Mouse (Mus musculus) ZHBTc4 (cell line): ENCODE measurements around the gene Hsf4.

Experiments used
- DNase-seq: peaks from one replicate; pipeline ENCODE4 v3.0.0-alpha.2; 2011; ENCODE audit warnings: low read depth, low spot score

The Hsf4 gene

GRCm38 (mm10) chr8:105269461-105269947, at the start of gene Hsf4:
Hsf4 (plus strand) TSS chr8:105269801.
- peak; percentile 60 for DNase-seq

GRCm38 (mm10) chr8:105223850-105224249, 45.8 kb upstream of the Hsf4 start:
- DNase-seq: no peak

DNA sequence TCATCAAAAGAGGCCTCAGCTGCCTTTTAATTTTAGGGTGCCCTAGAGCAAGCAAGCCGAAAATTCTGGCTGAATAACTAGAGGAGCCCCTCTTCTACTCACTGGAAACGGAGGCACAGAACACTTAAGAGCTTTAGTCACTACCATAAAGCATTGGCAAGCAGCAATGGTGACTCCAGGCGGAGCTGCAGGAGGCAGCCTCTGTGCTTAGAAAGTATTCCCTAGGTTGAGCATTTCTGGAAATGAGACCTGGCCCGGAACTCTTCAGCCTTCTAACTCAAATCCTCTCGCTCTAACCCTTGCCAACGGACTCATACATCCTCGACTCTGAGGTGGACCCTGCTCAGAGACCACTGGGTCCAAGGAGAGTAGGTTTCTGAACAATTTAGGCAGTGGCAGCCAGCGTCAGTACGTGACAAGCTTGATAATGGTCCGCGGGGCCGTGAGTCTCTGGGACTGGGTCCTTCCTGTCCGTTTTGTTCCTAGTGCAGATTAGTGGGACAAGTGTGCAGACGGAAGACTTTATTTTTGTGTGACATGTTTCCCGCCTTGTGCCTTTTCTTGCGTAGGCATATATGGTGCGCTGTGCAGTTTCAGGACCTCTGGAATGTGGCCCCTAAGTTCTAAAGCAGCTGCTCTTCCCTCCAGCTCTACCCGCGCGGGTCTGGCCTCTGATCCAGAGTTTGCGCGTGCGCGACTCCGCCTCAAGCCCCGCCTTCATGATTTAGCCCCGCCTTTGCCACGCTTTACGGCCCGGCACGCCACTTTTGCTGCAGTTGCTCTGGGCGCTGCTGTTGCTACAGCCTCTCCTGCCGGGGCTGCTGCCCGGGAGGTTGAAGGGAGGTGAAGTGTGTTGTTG, 45.0 kb upstream of the Hsf4 start, which contains the start of gene D230025D16Rik:
TSS of gene D230025D16Rik (plus strand) at position 733 of the 859 bp plus-strand sequence.
- peak; percentile 98 for DNase-seq

GRCm38 (mm10) chr8:105225272-105225593, 44.4 kb upstream of the Hsf4 start:
- DNase-seq: no peak

GRCm38 (mm10) chr8:105225917-105226316, 43.7 kb upstream of the Hsf4 start:
- no peak for DNase-seq

- DNase-seq: peak; percentile 56
These were observed 37.9 kb upstream of the Hsf4 start for GRCm38 (mm10) chr8:105231503-105232320.

DNA sequence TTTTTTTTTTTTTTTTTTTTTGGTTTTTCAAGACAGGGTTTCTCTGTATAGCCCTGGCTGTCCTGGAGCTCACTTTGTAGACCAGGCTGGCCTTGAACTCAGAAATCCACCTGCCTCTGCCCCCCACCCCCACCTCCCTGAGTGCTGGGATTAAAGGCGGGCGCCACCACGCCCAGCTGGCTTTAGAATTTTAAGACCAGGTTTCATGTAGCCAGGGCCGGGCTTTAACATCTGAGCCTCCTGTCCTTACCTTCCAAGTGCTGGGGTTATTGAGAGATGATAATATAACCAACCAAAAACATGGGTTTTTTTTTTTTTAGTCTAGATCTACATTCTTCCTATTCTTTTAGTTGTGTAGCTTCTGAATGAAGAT, 37.3 kb upstream of the Hsf4 start:
- peak; percentile 54 for DNase-seq

DNA sequence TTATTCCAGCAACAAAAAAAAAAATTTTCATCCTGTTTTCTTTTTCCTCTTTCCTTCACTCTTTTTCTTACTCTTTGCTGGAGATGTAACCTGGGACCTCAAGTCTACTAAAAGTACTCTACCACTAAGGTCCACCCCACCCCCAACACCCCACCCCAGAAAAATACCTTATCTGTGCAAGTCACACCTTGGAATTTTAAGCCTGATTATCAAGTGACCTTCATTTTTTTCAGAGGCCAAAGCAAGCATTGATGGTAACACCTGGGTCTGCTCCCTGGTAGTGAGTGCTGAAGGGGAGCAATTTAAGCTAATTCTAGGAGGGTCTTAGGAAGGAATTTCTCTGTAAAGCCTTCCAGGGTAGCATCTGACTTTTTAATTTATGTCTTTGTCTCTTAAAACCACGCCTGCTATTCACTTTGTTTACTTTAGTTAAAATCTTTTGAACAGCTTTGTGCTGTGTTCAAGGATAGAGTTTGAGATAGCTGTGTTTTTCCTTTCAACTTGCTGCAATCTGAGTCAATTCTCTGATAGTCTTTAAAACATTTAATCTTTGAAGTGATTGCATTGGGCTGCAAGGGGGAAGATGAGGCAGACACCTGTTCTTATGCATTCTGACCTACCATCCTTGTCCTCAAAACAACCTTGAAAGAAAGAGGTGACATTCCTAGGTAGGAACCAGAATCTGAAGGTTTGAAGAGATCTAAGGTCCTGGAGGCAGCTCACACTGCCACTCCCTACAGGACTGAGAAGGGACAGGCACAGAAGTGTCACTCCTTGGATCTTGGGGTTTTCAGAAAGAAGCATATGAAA, 36.3 kb upstream of the Hsf4 start:
- peak; percentile 85 for DNase-seq

GRCm38 (mm10) chr8:105235206-105235605, 34.4 kb upstream of the Hsf4 start:
- no peak for DNase-seq

GRCm38 (mm10) chr8:105237442-105238142, 32.0 kb upstream of the Hsf4 start:
- DNase-seq: peak; percentile 67

- no peak for DNase-seq
These were observed 28.6 kb upstream of the Hsf4 start for GRCm38 (mm10) chr8:105241016-105241415.

- no peak for DNase-seq
These were observed 17.6 kb upstream of the Hsf4 start for GRCm38 (mm10) chr8:105251954-105252353.

DNA sequence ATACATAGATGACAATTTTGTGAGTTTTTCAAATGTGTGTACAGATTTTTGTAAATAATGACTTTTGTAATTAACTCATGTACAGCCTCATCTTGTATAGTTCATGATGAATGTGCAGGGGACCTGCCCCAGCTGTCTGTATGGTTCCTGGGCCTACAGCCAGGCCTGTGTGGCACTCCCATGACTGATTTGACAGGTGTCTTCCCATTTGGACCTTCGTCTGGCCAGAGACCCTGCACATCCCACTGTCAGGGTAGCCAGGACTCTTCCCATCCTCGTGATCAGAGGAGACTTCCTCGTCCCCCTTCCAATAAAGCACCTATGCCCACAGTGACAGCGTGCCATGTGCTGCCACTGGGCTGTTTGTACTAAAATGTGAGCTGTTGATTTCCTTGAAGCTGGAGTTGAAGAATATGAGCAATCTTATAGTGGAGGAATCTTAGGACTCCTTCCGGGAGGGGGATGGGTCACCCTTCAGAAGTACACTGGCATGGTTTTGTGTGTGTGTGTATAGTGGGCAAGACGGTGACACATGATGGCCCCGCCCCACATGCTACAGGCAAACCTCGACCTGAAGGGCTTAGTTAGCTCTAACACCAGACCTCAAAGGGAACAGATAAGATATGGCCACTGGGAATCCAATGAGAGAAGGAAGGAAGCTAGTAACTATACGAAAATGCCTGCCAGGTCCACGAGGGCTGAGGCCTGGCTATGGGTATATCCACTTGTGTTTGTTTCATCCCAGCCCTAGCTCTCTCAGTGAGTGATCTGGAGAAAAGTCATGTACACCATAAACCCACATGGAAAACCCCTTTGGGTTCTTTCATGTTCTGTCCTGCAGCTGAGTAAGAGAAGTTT, 16.7 kb upstream of the Hsf4 start:
- no peak for DNase-seq

DNA sequence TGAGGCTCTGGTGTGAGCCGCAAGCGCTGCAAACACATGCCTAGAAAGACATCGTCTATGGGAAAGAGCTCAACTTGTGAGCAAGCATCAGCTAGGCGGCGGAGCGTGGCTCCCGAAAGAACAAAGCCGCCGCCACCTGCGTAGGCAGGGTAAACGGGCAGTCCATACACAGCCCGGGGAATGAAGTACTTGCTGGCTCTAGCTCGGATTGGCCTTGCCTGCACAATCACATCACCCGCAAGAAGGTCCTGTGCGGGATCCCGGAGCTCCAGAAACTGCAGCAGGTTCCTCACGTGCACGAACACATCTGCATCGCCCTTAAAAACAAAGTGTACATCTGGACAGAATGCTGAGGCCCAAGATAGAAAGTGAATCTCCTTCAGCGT, 15.8 kb upstream of the Hsf4 start:
- DNase-seq: peak; percentile 65

GRCm38 (mm10) chr8:105254152-105254965, 15.2 kb upstream of the Hsf4 start:
- DNase-seq: peak; percentile 95

- peak; percentile 68 for DNase-seq
These were observed 14.6 kb upstream of the Hsf4 start, which contains the start of gene B3gnt9 for GRCm38 (mm10) chr8:105254966-105255350. B3gnt9 (minus strand) TSS chr8:105255153.

GRCm38 (mm10) chr8:105257318-105258114, 12.1 kb upstream of the Hsf4 start:
- DNase-seq: peak; percentile 43
